Mouse (Mus musculus) ES-Bruce4 (cell line): ENCODE data around the gene P2ry2. TPM values are rescaled to one million over a fixed set of nuclear protein-coding genes. Genes with fewer than 3 reads are reported as not detected.
A peak's percentile ranks its signal among the peaks of the same experiment; 100 is the strongest.

ENCODE experiments used
- H3K27ac ChIP-seq: 2 replicates; pipeline ENCODE4 v1.5.1; 2012; ENCODE audit warnings: low read length, inconsistent platforms; ENCODE audit not compliant: insufficient read depth
- H3K27me3 ChIP-seq: 2 replicates; pipeline ENCODE4 v1.6.1; 2012; ENCODE audit warnings: mild to moderate bottlenecking, low read length, inconsistent platforms; ENCODE audit not compliant: control insufficient read depth, poor library complexity, insufficient read depth, severe bottlenecking
- H3K36me3 ChIP-seq: 2 replicates; pipeline ENCODE4 v1.6.1; 2012; ENCODE audit warnings: inconsistent platforms, mild to moderate bottlenecking, low read length, moderate library complexity; ENCODE audit not compliant: control insufficient read depth, poor library complexity, insufficient read depth, severe bottlenecking
- H3K4me1 ChIP-seq: one replicate; pipeline ENCODE4 v1.8.1; 2011; ENCODE audit warnings: low read length; ENCODE audit not compliant: control insufficient read depth, insufficient read depth
- H3K4me3 ChIP-seq: 2 replicates; pipeline ENCODE4 v1.5.1; 2011; ENCODE audit warnings: low read depth, mild to moderate bottlenecking, low read length
- H3K9ac ChIP-seq: 2 replicates; pipeline ENCODE4 v1.6.1; 2012; ENCODE audit warnings: low read depth, mild to moderate bottlenecking, inconsistent platforms; ENCODE audit not compliant: poor library complexity, severe bottlenecking
- H3K9me3 ChIP-seq: replicated peaks from 2 replicates; pipeline ENCODE4 v1.6.1; 2012; ENCODE audit warnings: mild to moderate bottlenecking, low read length, inconsistent platforms; ENCODE audit not compliant: control insufficient read depth, poor library complexity, insufficient read depth, severe bottlenecking
- CTCF ChIP-seq: IDR thresholded peaks from one replicate; pipeline ENCODE4 v1.8.1; 2011; ENCODE audit warnings: low read depth, low read length
- EP300 ChIP-seq: IDR thresholded peaks from 2 replicates; pipeline ENCODE4 v1.6.1; 2011; ENCODE audit warnings: low read depth, low read length; ENCODE audit not compliant: insufficient read depth
- POLR2A ChIP-seq: IDR thresholded peaks from one replicate; pipeline ENCODE4 v1.8.1; 2011; ENCODE audit warnings: low read length; ENCODE audit not compliant: insufficient read depth
- polyA plus RNA-seq: library from polyadenylated mRNA; stranded (reverse); fragments of >200 nt; gene quantifications from 2 replicates; pipeline ENCODE4 v1.2.4, GENCODE M21; 2011; ENCODE audit warnings: low read depth; ENCODE audit not compliant: missing spikeins, insufficient read depth, insufficient read length

The P2ry2 gene
- polyA plus RNA-seq, 1 experiment = 0.96 TPM

DNA sequence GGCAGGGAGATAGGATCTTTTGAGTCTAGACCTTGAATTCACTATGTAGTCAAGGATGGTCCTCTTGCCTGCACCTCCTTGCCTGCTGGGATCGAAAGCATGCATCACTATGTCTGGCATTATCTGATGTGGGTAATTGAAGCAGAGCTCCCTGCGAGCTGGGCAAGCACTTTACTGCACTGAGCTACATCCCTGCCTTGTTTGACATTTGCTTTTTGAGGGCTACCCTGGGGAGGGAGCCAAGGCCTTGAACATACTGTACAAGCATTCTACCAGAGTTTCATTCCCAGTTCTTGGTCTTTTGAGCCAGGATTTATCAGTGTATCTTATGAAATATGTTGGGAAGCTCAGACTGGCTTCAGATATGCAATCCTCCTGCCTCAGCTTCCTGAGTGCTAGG lies 40.5 kb upstream of the P2ry2 start:
- Histone ChIP-seq H3K27me3 (no peaks in the 10 kb centered on the region), H3K4me3 (no peak overlapping the region), H3K36me3 (no peaks in the 10 kb centered on the region), H3K27ac (no peak overlapping the region), H3K4me1 (no peaks in the 10 kb centered on the region), H3K9ac (no peak overlapping the region), H3K9me3 (no peaks in the 10 kb centered on the region)
- TF ChIP-seq CTCF (no peak), EP300 (no peak), POLR2A (no peak)

DNA sequence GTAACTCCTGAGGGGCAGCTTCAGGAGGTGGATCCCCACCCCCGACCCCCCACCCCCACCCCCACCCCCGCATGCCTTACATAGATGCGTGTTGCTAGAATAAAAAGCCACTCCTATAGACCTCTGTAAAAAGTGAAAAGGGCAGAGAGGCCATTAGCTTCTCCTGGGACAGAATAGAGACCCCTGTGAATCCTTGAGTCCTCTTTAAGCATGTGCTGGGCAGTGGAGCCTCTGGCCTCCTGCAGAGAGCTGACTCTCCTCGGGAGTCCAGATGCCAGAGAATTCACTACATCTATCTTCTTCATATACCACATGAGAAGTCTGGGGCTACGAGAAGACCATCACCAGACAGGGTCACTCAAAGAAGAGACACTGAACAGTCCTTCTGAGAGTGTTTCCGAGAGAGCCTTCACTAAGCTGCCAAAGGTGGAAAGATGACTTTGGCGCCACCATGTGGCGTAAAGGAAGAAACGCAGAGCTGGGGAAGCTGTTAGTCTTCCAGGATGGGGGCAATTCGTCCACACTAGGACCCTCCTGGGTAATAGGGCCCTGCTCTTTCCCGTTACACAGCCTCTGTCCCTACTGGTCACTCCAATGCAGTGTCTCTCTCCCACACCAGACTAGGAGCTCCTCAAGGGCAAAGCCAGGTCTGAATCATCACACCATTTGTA lies 39.0 kb upstream of the P2ry2 start:
- TF ChIP-seq CTCF = peak; percentile 74
- no peak for TF ChIP-seq EP300
- TF ChIP-seq POLR2A = no peak
- Histone ChIP-seq H3K4me1 (no peaks in the 10 kb centered on the region), H3K36me3 (no peaks in the 10 kb centered on the region), H3K27me3 (no peaks in the 10 kb centered on the region), H3K27ac (no peak overlapping the region), H3K9ac (no peak overlapping the region), H3K4me3 (no peak overlapping the region), H3K9me3 (no peaks in the 10 kb centered on the region)

- no peaks in the 10 kb centered on the region for H3K36me3 ChIP-seq
- no peaks in the 10 kb centered on the region for H3K27me3 ChIP-seq
- TF ChIP-seq CTCF (no peak), EP300 (no peak), POLR2A (no peak)
- no peaks in the 10 kb centered on the region for H3K9me3 ChIP-seq
- H3K4me1 ChIP-seq = no peaks in the 10 kb centered on the region
- H3K27ac ChIP-seq = no peak overlapping the region
- H3K4me3 ChIP-seq = no peak overlapping the region
- no peak overlapping the region for H3K9ac ChIP-seq
These were observed 38.3 kb upstream of the P2ry2 start for GRCm38 (mm10) chr7:101050724-101051550.

- no peaks in the 10 kb centered on the region for H3K9me3 ChIP-seq
- H3K27me3 ChIP-seq = no peaks in the 10 kb centered on the region
- no peak overlapping the region for H3K4me3 ChIP-seq
- no peak overlapping the region for H3K27ac ChIP-seq
- no peaks in the 10 kb centered on the region for H3K36me3 ChIP-seq
- no peaks in the 10 kb centered on the region for H3K4me1 ChIP-seq
- H3K9ac ChIP-seq = no peak overlapping the region
- no peak for TF ChIP-seq POLR2A
- no peak for TF ChIP-seq CTCF
- no peak for TF ChIP-seq EP300
These were observed 36.8 kb upstream of the P2ry2 start for GRCm38 (mm10) chr7:101049326-101050087.

DNA sequence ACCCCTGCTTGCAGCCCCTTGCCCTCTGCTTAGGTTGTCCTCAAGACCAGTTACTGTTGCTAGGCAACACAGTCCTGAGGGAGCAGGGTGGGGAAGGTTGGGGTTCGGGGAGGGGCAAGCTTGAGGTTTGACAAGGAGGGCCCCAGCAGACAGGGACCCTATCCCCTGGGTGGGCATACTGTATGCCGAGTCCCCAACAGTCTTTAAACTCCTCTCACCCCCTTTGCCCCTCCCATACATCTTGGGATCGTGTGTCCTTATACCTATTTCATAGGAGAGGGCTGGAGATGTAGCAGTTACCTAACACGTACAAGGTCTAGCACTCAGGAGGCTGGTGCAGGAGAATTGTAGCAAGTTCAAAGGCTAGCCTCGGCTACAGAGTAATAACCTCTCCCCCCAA lies 35.6 kb upstream of the P2ry2 start:
- TF ChIP-seq EP300 (no peak), POLR2A (no peak), CTCF (no peak)
- Histone ChIP-seq H3K4me1 (no peaks in the 10 kb centered on the region), H3K9ac (no peak overlapping the region), H3K4me3 (no peak overlapping the region), H3K9me3 (no peaks in the 10 kb centered on the region), H3K27ac (no peak overlapping the region), H3K27me3 (no peaks in the 10 kb centered on the region), H3K36me3 (no peaks in the 10 kb centered on the region)
